Mouse (Mus musculus) forebrain, postnatal 0 days (tissue): ENCODE measurements at regions not wholly inside any gene's neighbourhood (a gene's known extent, or its start where the extent isn't known, plus 50 kb on each side); places are given as distances from the start of the nearest gene placed in this dataset.

Experiments used
- ATAC-seq: fragments of 200-750 bp; cut with Nextera tagmentation; 2 replicates; pipeline ENCODE4 v1.8.0; 2017; ENCODE audit warnings: mild to moderate bottlenecking, moderate library complexity
- DNase-seq: peaks from one replicate; pipeline ENCODE4 v3.0.0-alpha.2; 2015
- H3K27ac ChIP-seq: fragments of 300-500 bp; sonication (generic); 2 replicates; pipeline ENCODE4 v1.5.1; 2014; ENCODE audit warnings: low read depth, mild to moderate bottlenecking, antibody characterized with exemption, low read length, moderate library complexity, mixed read lengths
- H3K27me3 ChIP-seq: fragments of 300-500 bp; sonication (generic); 2 replicates; pipeline ENCODE4 v1.6.1; 2014; ENCODE audit warnings: mild to moderate bottlenecking, low read length, mixed read lengths; ENCODE audit not compliant: insufficient read depth
- H3K36me3 ChIP-seq: fragments of 300-500 bp; sonication (generic); 2 replicates; pipeline ENCODE4 v1.6.1; 2014; ENCODE audit warnings: mild to moderate bottlenecking, moderate library complexity; ENCODE audit not compliant: insufficient read depth
- H3K4me1 ChIP-seq: fragments of 300-500 bp; sonication (generic); 2 replicates; pipeline ENCODE4 v1.6.1; 2014; ENCODE audit warnings: antibody characterized with exemption; ENCODE audit not compliant: insufficient read depth
- H3K4me2 ChIP-seq: fragments of 300-500 bp; sonication (generic); 2 replicates; pipeline ENCODE4 v1.6.1; 2014; ENCODE audit warnings: low read depth, mild to moderate bottlenecking, moderate library complexity
- H3K4me3 ChIP-seq: fragments of 300-500 bp; sonication (generic); 2 replicates; pipeline ENCODE4 v1.5.1; 2014; ENCODE audit warnings: low read depth, low read length, mixed read lengths
- H3K9ac ChIP-seq: fragments of 300-500 bp; sonication (generic); 2 replicates; pipeline ENCODE4 v1.6.1; 2014; ENCODE audit warnings: mild to moderate bottlenecking
- H3K9me3 ChIP-seq: fragments of 300-500 bp; sonication (generic); 2 replicates; pipeline ENCODE4 v1.6.1; 2016; ENCODE audit warnings: low read length
- CTCF ChIP-seq: sonication (generic); IDR thresholded peaks from 2 replicates; pipeline ENCODE4 v1.5.1; 2016; ENCODE audit warnings: antibody characterized with exemption, control low read depth, low read depth
- WGBS: fragments of 180-500 bp; shearing (Covaris S2); extraction: QIAGEN DNeasy Blood & Tissue Kit; methylation state at CpG from one replicate; pipeline ENCODE4 v1.1.7; 2014; 5-methylcytosine and 5-hydroxymethylcytosine counted together

DNA sequence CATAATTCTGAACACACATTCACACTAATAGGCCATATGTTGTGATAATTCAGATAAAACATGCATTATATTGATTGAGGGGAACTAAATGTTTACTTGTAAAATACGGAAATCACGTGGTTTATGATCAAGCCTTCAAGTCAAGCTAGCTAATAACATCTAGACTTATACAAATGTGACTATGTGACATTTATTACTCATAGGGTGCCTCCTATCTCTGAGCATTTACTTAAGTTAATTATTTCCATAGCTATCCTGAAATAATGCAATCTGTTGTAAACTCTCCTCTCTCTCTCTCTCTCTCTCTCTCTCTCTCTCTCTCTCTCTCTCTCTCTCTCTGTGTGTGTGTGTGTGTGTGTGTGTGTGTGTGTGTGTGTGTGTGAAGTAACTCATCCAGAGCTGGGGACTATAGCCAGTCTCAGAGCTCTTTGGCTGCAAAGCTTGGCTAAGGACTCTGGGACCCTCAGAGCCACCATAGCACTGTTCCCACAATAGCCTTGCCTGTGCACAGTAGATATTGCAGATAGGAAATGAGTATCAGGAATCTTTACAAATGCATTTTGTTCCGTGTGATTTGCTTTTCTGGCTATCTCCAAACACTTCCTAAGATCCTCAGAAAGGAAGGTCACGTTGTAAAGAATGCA lies 263.5 kb downstream of the Rnd3 start:
- H3K27ac ChIP-seq: no peak overlapping the region
- H3K4me3 ChIP-seq: no peak overlapping the region
- no peaks in the 10 kb centered on the region for H3K27me3 ChIP-seq
- WGBS: 74% methylated on average over 4 of the region's 4 CpGs
- no peak overlapping the region for H3K9ac ChIP-seq
- no peak for DNase-seq
- H3K4me1 ChIP-seq: no peaks in the 10 kb centered on the region
- no peak overlapping the region for H3K4me2 ChIP-seq
- ATAC-seq: no peak
- H3K36me3 ChIP-seq: no peaks in the 10 kb centered on the region
- H3K9me3 ChIP-seq: no peaks in the 10 kb centered on the region
- no peak for TF ChIP-seq CTCF

GRCm38 (mm10) chr2:50881514-50882038 lies 267.3 kb downstream of the Rnd3 start:
- H3K36me3 ChIP-seq: no peaks in the 10 kb centered on the region
- no peak for ATAC-seq
- DNase-seq: no peak
- no peak overlapping the region for H3K4me2 ChIP-seq
- no peaks in the 10 kb centered on the region for H3K4me1 ChIP-seq
- H3K9ac ChIP-seq: no peak overlapping the region
- no peak for TF ChIP-seq CTCF
- no peak overlapping the region for H3K4me3 ChIP-seq
- H3K27ac ChIP-seq: no peak overlapping the region
- no peaks in the 10 kb centered on the region for H3K27me3 ChIP-seq
- WGBS: 93% methylated on average over 4 of the region's 4 CpGs
- H3K9me3 ChIP-seq: no peaks in the 10 kb centered on the region

DNA sequence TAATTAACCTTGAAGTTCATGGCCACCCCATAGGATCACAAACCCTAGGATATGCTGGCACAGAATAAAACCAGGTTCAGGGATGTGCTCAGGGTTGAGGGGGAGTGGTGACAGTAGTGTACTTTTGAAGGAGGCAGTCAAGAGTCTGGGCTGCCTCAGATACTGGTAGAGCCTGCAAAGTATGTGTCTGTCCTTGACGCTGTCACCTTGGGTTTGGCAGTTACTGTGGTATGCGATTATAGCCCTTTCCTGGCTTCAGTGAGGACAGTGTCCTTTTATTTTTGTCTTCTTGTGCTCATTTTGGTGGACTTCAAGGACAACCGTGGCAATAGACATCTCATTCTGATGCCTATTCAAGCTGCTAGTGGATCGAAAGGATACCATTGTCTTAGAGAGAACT lies 268.1 kb downstream of the Rnd3 start:
- Histone ChIP-seq H3K4me3 (no peak overlapping the region), H3K9me3 (no peaks in the 10 kb centered on the region), H3K4me1 (no peaks in the 10 kb centered on the region), H3K4me2 (no peak overlapping the region), H3K27me3 (no peaks in the 10 kb centered on the region), H3K36me3 (no peaks in the 10 kb centered on the region), H3K9ac (no peak overlapping the region), H3K27ac (no peak overlapping the region)
- WGBS: 79% methylated on average over 4 of the region's 4 CpGs
- ATAC-seq: no peak
- no peak for DNase-seq
- no peak for TF ChIP-seq CTCF

DNA sequence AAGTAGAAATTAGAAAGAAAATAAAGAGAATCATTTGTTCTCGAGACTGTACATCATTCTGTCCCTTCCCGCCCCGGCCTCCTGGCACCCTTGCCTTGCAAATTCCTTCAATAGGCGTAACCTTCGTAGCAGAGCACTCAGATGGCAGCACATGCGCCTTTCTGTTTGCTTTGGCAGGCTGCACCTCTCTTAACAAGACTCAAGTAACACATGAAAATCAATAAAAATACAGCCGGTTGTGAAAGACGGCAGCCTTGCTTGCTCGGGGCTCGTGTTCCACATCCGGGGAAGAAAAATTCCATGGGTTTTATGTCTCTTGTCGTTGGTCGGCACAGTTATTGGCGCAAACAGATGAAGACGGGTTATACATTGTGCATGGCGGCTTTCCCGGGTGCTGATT lies 271.2 kb downstream of the Rnd3 start:
- H3K9me3 ChIP-seq: no peaks in the 10 kb centered on the region
- no peak for TF ChIP-seq CTCF
- no peaks in the 10 kb centered on the region for H3K4me1 ChIP-seq
- no peaks in the 10 kb centered on the region for H3K27me3 ChIP-seq
- no peak overlapping the region for H3K4me2 ChIP-seq
- 72% methylated on average over 17 of the region's 17 CpGs for WGBS
- H3K9ac ChIP-seq: no peak overlapping the region
- no peaks in the 10 kb centered on the region for H3K36me3 ChIP-seq
- no peak overlapping the region for H3K27ac ChIP-seq
- ATAC-seq: no peak
- H3K4me3 ChIP-seq: no peak overlapping the region
- DNase-seq: no peak

DNA sequence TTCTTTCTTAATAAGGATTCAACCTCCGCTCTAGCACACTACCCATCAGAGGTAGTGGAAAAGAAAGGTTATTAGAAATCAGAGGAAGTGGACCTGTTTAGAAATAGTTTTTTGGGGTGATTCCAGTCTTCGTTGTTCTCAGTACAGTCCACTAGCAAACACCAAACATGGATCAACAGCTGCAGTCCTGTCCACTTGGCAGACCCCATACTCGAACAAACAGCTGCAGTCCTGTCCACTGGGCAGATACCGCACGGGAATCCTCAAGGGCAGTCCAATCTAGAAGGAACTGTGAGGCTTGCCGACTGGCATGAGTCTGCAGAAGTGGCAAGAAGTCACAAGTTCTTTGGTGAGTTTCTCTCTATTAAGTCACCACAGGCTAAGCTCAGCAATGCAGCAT lies 273.8 kb downstream of the Rnd3 start:
- no peaks in the 10 kb centered on the region for H3K36me3 ChIP-seq
- ATAC-seq: no peak
- no peak overlapping the region for H3K9ac ChIP-seq
- H3K4me1 ChIP-seq: no peaks in the 10 kb centered on the region
- 95% methylated on average over 6 of the region's 6 CpGs for WGBS
- H3K27ac ChIP-seq: no peak overlapping the region
- no peak for TF ChIP-seq CTCF
- H3K4me2 ChIP-seq: no peak overlapping the region
- no peaks in the 10 kb centered on the region for H3K9me3 ChIP-seq
- no peak for DNase-seq
- no peaks in the 10 kb centered on the region for H3K27me3 ChIP-seq
- no peak overlapping the region for H3K4me3 ChIP-seq

DNA sequence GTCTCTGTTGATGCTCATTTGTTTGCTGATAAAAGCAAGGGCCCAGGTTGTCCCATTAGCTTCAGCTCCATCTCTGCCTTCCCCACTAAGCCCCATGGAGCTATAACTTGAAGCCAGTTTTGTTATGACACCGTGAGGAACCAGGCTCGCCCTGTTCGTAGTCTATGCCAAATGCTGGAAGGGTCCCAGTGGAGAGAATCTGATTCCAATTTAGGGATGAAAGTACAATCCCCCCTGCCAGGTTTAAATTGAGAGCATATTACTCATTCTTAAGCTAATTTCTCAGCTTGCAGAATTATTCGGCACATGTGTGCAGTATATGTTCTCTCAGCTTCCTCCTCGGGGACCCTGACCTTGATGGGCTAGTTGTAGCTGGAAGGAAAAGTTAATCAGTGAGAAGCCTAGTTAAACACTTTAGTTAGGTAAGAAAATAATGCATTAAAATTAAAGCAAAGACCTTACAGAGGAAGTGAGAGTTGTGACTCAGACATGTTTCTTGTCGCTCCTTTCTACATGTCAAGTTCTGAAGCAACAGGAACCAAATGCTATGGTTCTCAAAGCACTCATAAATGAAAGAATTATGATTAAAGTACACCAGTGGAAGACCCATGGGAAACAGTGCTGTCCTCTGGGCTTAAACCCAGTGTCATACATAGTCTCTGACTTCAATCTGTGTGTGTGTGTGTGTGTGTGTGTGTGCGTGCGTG lies 295.2 kb downstream of the Rnd3 start:
- no peaks in the 10 kb centered on the region for H3K4me1 ChIP-seq
- no peaks in the 10 kb centered on the region for H3K9me3 ChIP-seq
- H3K9ac ChIP-seq: no peak overlapping the region
- no peak for TF ChIP-seq CTCF
- H3K4me2 ChIP-seq: no peak overlapping the region
- DNase-seq (no peak), ATAC-seq (no peak)
- no peak overlapping the region for H3K27ac ChIP-seq
- no peaks in the 10 kb centered on the region for H3K36me3 ChIP-seq
- no peaks in the 10 kb centered on the region for H3K27me3 ChIP-seq
- H3K4me3 ChIP-seq: no peak overlapping the region
- 67% methylated on average over 8 of the region's 8 CpGs for WGBS

DNA sequence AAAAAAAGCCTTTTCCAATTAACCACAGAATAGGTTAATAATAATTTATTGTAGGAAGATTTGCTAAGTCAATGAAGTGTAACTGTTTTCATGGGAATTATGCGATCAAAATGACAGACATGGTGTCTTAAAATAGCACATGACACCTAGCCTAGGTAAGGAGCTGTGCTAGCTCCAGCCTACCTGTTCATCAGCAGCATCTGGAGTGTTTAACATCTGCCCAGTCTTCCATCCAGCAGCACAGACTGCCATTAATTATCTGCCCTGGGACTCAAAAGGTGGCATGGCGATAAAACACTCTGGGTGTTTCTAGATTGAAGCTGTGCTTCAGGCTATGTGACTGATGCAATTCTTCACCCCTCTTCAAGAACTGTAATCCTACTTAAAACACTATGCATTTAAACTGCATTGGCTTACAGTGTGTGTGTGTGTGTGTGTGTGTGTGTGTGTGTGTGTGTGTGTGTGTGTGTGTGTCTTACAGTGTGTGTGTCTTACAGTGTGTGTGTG lies 296.4 kb downstream of the Rnd3 start:
- Histone ChIP-seq H3K4me1 (no peaks in the 10 kb centered on the region), H3K9ac (no peak overlapping the region), H3K4me3 (no peak overlapping the region), H3K27me3 (no peaks in the 10 kb centered on the region), H3K36me3 (no peaks in the 10 kb centered on the region), H3K4me2 (no peak overlapping the region), H3K27ac (no peak overlapping the region), H3K9me3 (no peaks in the 10 kb centered on the region)
- DNase-seq (no peak), ATAC-seq (no peak)
- TF ChIP-seq CTCF: no peak
- 85% methylated on average over 2 of the region's 2 CpGs for WGBS
